Mouse (Mus musculus) cortical plate, adult 2 months (tissue): ENCODE data around the gene Zbtb45.

Source experiments
- CTCF ChIP-seq: fragments of 200-500 bp; IDR thresholded peaks from 2 replicates; pipeline ENCODE4 v1.5.1; 2011; ENCODE audit warnings: mild to moderate bottlenecking, control low read depth, low read length; ENCODE audit not compliant: insufficient read depth; ENCODE audit errors: extremely low read depth
- POLR2A ChIP-seq: fragments of 200-500 bp; IDR thresholded peaks from 2 replicates; pipeline ENCODE4 v1.6.1; 2011; ENCODE audit warnings: mild to moderate bottlenecking, low read length, control low read depth; ENCODE audit not compliant: insufficient read depth; ENCODE audit errors: extremely low read depth

- no peak for TF ChIP-seq CTCF
- peak; percentile 80 for TF ChIP-seq POLR2A
These were observed 44.6 kb upstream of the Zbtb45 start, which contains the start of gene Mzf1 for GRCm38 (mm10) chr7:13054287-13055010.
